Mouse (Mus musculus) monocyte, adult 59 days (primary cell): ENCODE results near the gene Tox3. TPM values are rescaled to one million over a fixed set of nuclear protein-coding genes. Genes with fewer than 3 reads are reported as not detected.

Experiments
- total RNA-seq, 2 experiments: library from RNA; stranded (reverse); gene quantifications; one replicate each; pipeline ENCODE4 v1.2.4; 2023

Gene Tox3
- total RNA-seq = under 1 TPM in 1 of 2 experiments, not detected in 1; 0.76 TPM

DNA sequence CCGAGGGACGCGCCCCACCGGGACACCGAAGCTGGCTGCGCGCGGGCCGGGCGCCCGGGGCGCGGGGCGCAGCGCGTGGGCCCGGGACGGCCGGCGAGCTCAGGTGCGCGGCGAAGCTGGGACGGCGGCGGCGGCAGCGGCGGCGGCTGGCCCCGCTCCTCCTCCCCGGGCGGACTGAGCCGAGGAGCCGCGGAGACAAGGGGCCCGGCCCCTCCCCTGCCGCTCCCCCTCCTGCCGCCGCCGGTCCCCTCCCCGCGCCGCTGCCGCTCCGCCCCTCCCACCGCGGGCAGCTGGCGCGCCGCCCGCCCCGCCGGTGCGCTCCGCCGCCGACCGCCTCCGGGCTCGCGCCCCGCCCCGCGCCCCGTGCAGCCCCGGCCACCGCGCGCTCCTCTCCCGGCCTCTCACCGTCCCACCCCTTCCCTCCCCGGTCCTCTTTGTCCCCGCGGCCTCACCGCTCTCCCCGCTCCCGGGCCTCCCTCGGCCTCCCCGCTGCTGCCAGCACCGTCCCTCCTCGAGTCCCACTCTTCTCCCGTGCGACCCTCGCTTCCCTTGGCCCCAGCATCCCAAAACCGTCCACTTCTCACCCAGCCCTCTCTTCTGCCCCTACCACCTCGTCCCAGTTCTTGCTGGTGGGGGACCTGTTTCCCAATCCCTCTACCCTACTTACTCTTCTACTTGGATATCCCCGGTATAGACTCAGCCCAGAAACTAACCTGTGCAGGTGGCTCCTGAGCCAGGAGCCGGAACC, at the start of gene Tox3:
Tox3 (minus strand) TSS at position 166 of the 748 bp plus-strand sequence.

